Mouse (Mus musculus) liver, embryonic 12.5 days (tissue): Measurements from ENCODE around the gene Tatdn3. TPM values are rescaled to one million over a fixed set of nuclear protein-coding genes. Genes with fewer than 3 reads are reported as not detected.

Experiments
- polyA plus RNA-seq: library from polyadenylated mRNA; unstranded; fragments of >200 nt; fragmentation: Nextera tagmentation; extraction: Ambion mirVana; gene quantifications from 2 replicates; pipeline ENCODE4 v1.2.1, GENCODE M21; 2016

Tatdn3 gene
- polyA plus RNA-seq, 1 experiment from 2014 or later: 9.8 TPM

Other genes with a start within 250 kb of the Tatdn3 start
- gene Rps6kc1, start 151.2 kb downstream of the Tatdn3 start, polyA plus RNA-seq: 5.5 and 5.7 TPM in 2 replicates
- 21.4 and 23.6 TPM in 2 replicates for gene Angel2, start 137.8 kb downstream of the Tatdn3 start, polyA plus RNA-seq
- 3.9 and 4.0 TPM in 2 replicates for gene Vash2, start 83.6 kb downstream of the Tatdn3 start, polyA plus RNA-seq
- gene Flvcr1, start 36.8 kb downstream of the Tatdn3 start, polyA plus RNA-seq: 7.5 and 7.6 TPM in 2 replicates
- gene Spata45, start 26.3 kb downstream of the Tatdn3 start, polyA plus RNA-seq: not detected in 2 replicates
- gene Nsl1, start 80 bp upstream of the Tatdn3 start, polyA plus RNA-seq: 22.0 and 24.2 TPM in 2 replicates
- gene Batf3, start 34.9 kb upstream of the Tatdn3 start, polyA plus RNA-seq: 2.6 and 3.7 TPM in 2 replicates
- gene Fam71a, start 101.9 kb upstream of the Tatdn3 start, polyA plus RNA-seq: not detected in 2 replicates
- gene Atf3, start 155.1 kb upstream of the Tatdn3 start, polyA plus RNA-seq: 2.3 and 2.4 TPM in 2 replicates